Mouse (Mus musculus) hematopoietic stem cell, adult 5-6 weeks (primary cell): ENCODE results near the gene Gm3336. TPM values are rescaled to one million over a fixed set of nuclear protein-coding genes. Genes with fewer than 3 reads are reported as not detected.
A peak's percentile ranks its signal among the peaks of the same experiment; 100 is the strongest.

ENCODE experiments used
- ATAC-seq, 2 experiments: fragments of 125-278 bp in 1 of 2; replicated peaks in 1 of 2; 2 replicates each; pipeline ENCODE4 v1.8.0; 2016 to 2017; ENCODE audit warnings: inconsistent platforms in 2 of 2, mild to moderate bottlenecking in 2 of 2, moderate number of reproducible peaks in 2 of 2, low read depth in 1 of 2, moderate TSS enrichment in 1 of 2; ENCODE audit not compliant: low FRiP score in 2 of 2, poor library complexity in 2 of 2, severe bottlenecking in 2 of 2, insufficient read depth in 1 of 2, low TSS enrichment in 1 of 2
- total RNA-seq: library from RNA; stranded (forward); fragments of 172-1452, 232-1000 nt; gene quantifications from 2 replicates; pipeline ENCODE4 v1.2.3, GENCODE M21; 2017

Gene Gm3336
- total RNA-seq: not detected in 2 replicates

- ATAC-seq: peak; percentile 76 to 82
Observed at GRCm38 (mm10) chr8:70718297-70718696, at the start of gene Gm3336. Gm3336 (plus strand) TSS chr8:70718543.

GRCm38 (mm10) chr8:70671615-70672324 is 46.6 kb upstream of the Gm3336 start:
- no peak for ATAC-seq

GRCm38 (mm10) chr8:70672325-70673078 is 45.8 kb upstream of the Gm3336 start:
- no peak for ATAC-seq

GRCm38 (mm10) chr8:70673079-70673856 is 45.1 kb upstream of the Gm3336 start, which contains the start of gene Lsm4:
Lsm4 (plus strand) TSS chr8:70673248.
- ATAC-seq: peak; percentile 86 to 91

- no peak for ATAC-seq
Observed at GRCm38 (mm10) chr8:70674109-70674508, 44.2 kb upstream of the Gm3336 start.

GRCm38 (mm10) chr8:70674716-70675115 is 43.6 kb upstream of the Gm3336 start:
- no peak for ATAC-seq

- ATAC-seq: 0 out of 4 replicates have a peak, but pooled peaks of 1 of the 2 experiments have one; percentile 12
Observed at GRCm38 (mm10) chr8:70675336-70675735, 43.0 kb upstream of the Gm3336 start.

- ATAC-seq: no peak
Observed at GRCm38 (mm10) chr8:70677451-70678080, 40.8 kb upstream of the Gm3336 start.

GRCm38 (mm10) chr8:70678679-70679078 is 39.7 kb upstream of the Gm3336 start:
- no peak for ATAC-seq

- ATAC-seq: no peak
Observed at GRCm38 (mm10) chr8:70679404-70679803, 38.9 kb upstream of the Gm3336 start.

GRCm38 (mm10) chr8:70680039-70680438 is 38.3 kb upstream of the Gm3336 start:
- no peak for ATAC-seq

GRCm38 (mm10) chr8:70681410-70681809 is 36.9 kb upstream of the Gm3336 start:
- no peak for ATAC-seq

- no peak for ATAC-seq
Observed at GRCm38 (mm10) chr8:70682193-70682592, 36.1 kb upstream of the Gm3336 start.

GRCm38 (mm10) chr8:70682692-70683091 is 35.7 kb upstream of the Gm3336 start:
- no peak for ATAC-seq

- no peak for ATAC-seq
Observed at GRCm38 (mm10) chr8:70684291-70684690, 34.1 kb upstream of the Gm3336 start.

- ATAC-seq: no peak
Observed at GRCm38 (mm10) chr8:70687576-70687975, 30.8 kb upstream of the Gm3336 start.

GRCm38 (mm10) chr8:70688136-70688535 is 30.2 kb upstream of the Gm3336 start:
- ATAC-seq: no peak
